Mouse (Mus musculus) intestine, embryonic 16.5 days (tissue): ENCODE data around the gene Foxp1. TPM values are rescaled to one million over a fixed set of nuclear protein-coding genes. Genes with fewer than 3 reads are reported as not detected.

Source experiments
- ATAC-seq: fragments of 200-750 bp; cut with Nextera tagmentation; 2 replicates; pipeline ENCODE4 v1.8.0; 2017; ENCODE audit warnings: moderate TSS enrichment, moderate library complexity
- H3K27ac ChIP-seq: fragments of 300-500 bp; sonication (generic); 2 replicates; pipeline ENCODE4 v1.5.1; 2014; ENCODE audit warnings: mild to moderate bottlenecking, low read length
- H3K27me3 ChIP-seq: fragments of 300-500 bp; sonication (generic); replicated peaks from 2 replicates; pipeline ENCODE4 v1.6.1; 2014; ENCODE audit warnings: low read length, control low read depth, mixed read lengths; ENCODE audit not compliant: control insufficient read depth, insufficient read depth
- H3K36me3 ChIP-seq: fragments of 300-500 bp; sonication (generic); 2 replicates; pipeline ENCODE4 v1.6.1; 2014; ENCODE audit warnings: low read length, control low read depth; ENCODE audit not compliant: control insufficient read depth, insufficient read depth
- H3K4me1 ChIP-seq: fragments of 300-500 bp; sonication (generic); 2 replicates; pipeline ENCODE4 v1.6.1; 2014; ENCODE audit warnings: low read length, control low read depth, mixed read lengths; ENCODE audit not compliant: control insufficient read depth, insufficient read depth
- H3K4me2 ChIP-seq: fragments of 300-500 bp; sonication (generic); 2 replicates; pipeline ENCODE4 v1.6.1; 2014; ENCODE audit warnings: low read depth, low read length, control low read depth
- H3K4me3 ChIP-seq: fragments of 300-500 bp; sonication (generic); 2 replicates; pipeline ENCODE4 v1.5.1; 2014; ENCODE audit warnings: mild to moderate bottlenecking, low read length
- H3K9ac ChIP-seq: fragments of 300-500 bp; sonication (generic); 2 replicates; pipeline ENCODE4 v1.6.1; 2014; ENCODE audit warnings: low read depth, low read length
- H3K9me3 ChIP-seq: fragments of 300-500 bp; sonication (generic); 2 replicates; pipeline ENCODE4 v1.6.1; 2016; ENCODE audit warnings: low read length, control low read depth; ENCODE audit not compliant: control insufficient read depth
- WGBS: fragments of 180-500 bp; shearing (Covaris S2); extraction: QIAGEN DNeasy Blood & Tissue Kit; methylation state at CpG from one replicate; pipeline ENCODE4 v1.1.7; 2014; 5-methylcytosine and 5-hydroxymethylcytosine counted together
- polyA plus RNA-seq: library from polyadenylated mRNA; unstranded; fragments of >200 nt; fragmentation: Nextera tagmentation; extraction: Ambion mirVana; gene quantifications from 2 replicates; pipeline ENCODE4 v1.2.1, GENCODE M21; 2015

The Foxp1 gene
- polyA plus RNA-seq, 1 experiment from 2014 or later, result 74.8 TPM

- Histone ChIP-seq H3K4me3 (no peak overlapping the region), H3K4me2 (no peak overlapping the region), H3K9ac (no peak overlapping the region), H3K36me3 (no peaks in the 10 kb centered on the region), H3K9me3 (no peaks in the 10 kb centered on the region), H3K27ac (no peak overlapping the region), H3K27me3 (no peaks in the 10 kb centered on the region), H3K4me1 (peaks cover 20% of the 10 kb centered on the region)
- no peak for ATAC-seq
- WGBS, result 89% methylated on average over 1 of the region's 1 CpGs
Measured at GRCm38 (mm10) chr6:99277251-99277650, 245.3 kb downstream of the Foxp1 start.

GRCm38 (mm10) chr6:99276297-99276653 lies 246.2 kb downstream of the Foxp1 start:
- no peaks in the 10 kb centered on the region for H3K9me3 ChIP-seq
- peak overlapping the region; percentile 73 for H3K27ac ChIP-seq
- H3K4me3 ChIP-seq, result no peak overlapping the region
- peaks cover 22% of the 10 kb centered on the region for H3K4me1 ChIP-seq
- no peaks in the 10 kb centered on the region for H3K36me3 ChIP-seq
- 39% methylated on average over 7 of the region's 7 CpGs for WGBS
- no peak overlapping the region for H3K9ac ChIP-seq
- H3K27me3 ChIP-seq, result no peaks in the 10 kb centered on the region
- ATAC-seq, result 0 out of 2 replicates have a peak, but pooled peaks have one; percentile 4
- H3K4me2 ChIP-seq, result 0 out of 2 replicates have a peak overlapping the region, but pooled peaks have one; percentile 38

- Histone ChIP-seq H3K9me3 (no peaks in the 10 kb centered on the region), H3K9ac (no peak overlapping the region), H3K27me3 (no peaks in the 10 kb centered on the region), H3K4me3 (peak overlapping the region; percentile 20), H3K4me2 (peak overlapping the region; percentile 38), H3K36me3 (no peaks in the 10 kb centered on the region), H3K27ac (peak overlapping the region; percentile 73), H3K4me1 (peaks cover 28% of the 10 kb centered on the region)
- 20% methylated on average over 21 of the region's 21 CpGs for WGBS
- ATAC-seq, result peak; percentile 77
Measured at GRCm38 (mm10) chr6:99275381-99276296, 246.9 kb downstream of the Foxp1 start.

GRCm38 (mm10) chr6:99274667-99275066 lies 247.9 kb downstream of the Foxp1 start:
- Histone ChIP-seq H3K27me3 (no peaks in the 10 kb centered on the region), H3K9me3 (no peaks in the 10 kb centered on the region), H3K36me3 (no peaks in the 10 kb centered on the region), H3K4me3 (no peak overlapping the region), H3K9ac (no peak overlapping the region; the same call in 1 of the 2 replicates), H3K4me2 (no peak overlapping the region), H3K27ac (peak overlapping the region; percentile 39), H3K4me1 (peaks cover 33% of the 10 kb centered on the region)
- 80% methylated on average over 5 of the region's 5 CpGs for WGBS
- ATAC-seq, result no peak

- H3K4me2 ChIP-seq, result no peak overlapping the region
- H3K9ac ChIP-seq, result no peak overlapping the region; the same call in 1 of the 2 replicates
- H3K4me3 ChIP-seq, result no peak overlapping the region
- no peaks in the 10 kb centered on the region for H3K9me3 ChIP-seq
- 71% methylated on average over 6 of the region's 6 CpGs for WGBS
- no peaks in the 10 kb centered on the region for H3K36me3 ChIP-seq
- peaks cover 33% of the 10 kb centered on the region for H3K4me1 ChIP-seq
- H3K27me3 ChIP-seq, result no peaks in the 10 kb centered on the region
- ATAC-seq, result peak; percentile 24; the same call in 1 of the 2 replicates
- H3K27ac ChIP-seq, result peak overlapping the region; percentile 39
Measured at GRCm38 (mm10) chr6:99274222-99274621, 248.3 kb downstream of the Foxp1 start.

GRCm38 (mm10) chr6:99273177-99273576 lies 249.3 kb downstream of the Foxp1 start:
- WGBS, result 64% methylated on average over 5 of the region's 5 CpGs
- ATAC-seq, result no peak
- H3K9me3 ChIP-seq, result no peaks in the 10 kb centered on the region

GRCm38 (mm10) chr6:99272174-99272573 lies 250.3 kb downstream of the Foxp1 start:
- no peaks in the 10 kb centered on the region for H3K36me3 ChIP-seq
- 63% methylated on average over 3 of the region's 3 CpGs for WGBS
- ATAC-seq, result no peak

More at GRCm38 (mm10) chr6:99273177-99273576, 249.3 kb downstream of the Foxp1 start:
- Histone ChIP-seq H3K4me1 (peaks cover 37% of the 10 kb centered on the region), H3K36me3 (no peaks in the 10 kb centered on the region), H3K4me2 (no peak overlapping the region), H3K4me3 (no peak overlapping the region), H3K27ac (no peak overlapping the region), H3K9ac (no peak overlapping the region), H3K27me3 (no peaks in the 10 kb centered on the region)

GRCm38 (mm10) chr6:99271741-99272140 lies 250.8 kb downstream of the Foxp1 start:
- Histone ChIP-seq H3K4me3 (no peak overlapping the region), H3K36me3 (no peaks in the 10 kb centered on the region), H3K27ac (peak overlapping the region; percentile 54; the same call in 1 of the 2 replicates), H3K9me3 (no peaks in the 10 kb centered on the region), H3K27me3 (no peaks in the 10 kb centered on the region), H3K9ac (no peak overlapping the region), H3K4me2 (no peak overlapping the region), H3K4me1 (peaks cover 33% of the 10 kb centered on the region)
- peak; percentile 48; the same call in 1 of the 2 replicates for ATAC-seq
- WGBS, result 72% methylated on average over 7 of the region's 7 CpGs

More at GRCm38 (mm10) chr6:99272174-99272573, 250.3 kb downstream of the Foxp1 start:
- Histone ChIP-seq H3K27ac (peak overlapping the region; percentile 17; the same call in 1 of the 2 replicates), H3K4me2 (no peak overlapping the region), H3K4me1 (peaks cover 35% of the 10 kb centered on the region), H3K4me3 (no peak overlapping the region), H3K9me3 (no peaks in the 10 kb centered on the region), H3K9ac (no peak overlapping the region), H3K27me3 (no peaks in the 10 kb centered on the region)

GRCm38 (mm10) chr6:99269921-99270320 lies 252.6 kb downstream of the Foxp1 start:
- no peak for ATAC-seq
- no peaks in the 10 kb centered on the region for H3K27me3 ChIP-seq
- H3K36me3 ChIP-seq, result no peaks in the 10 kb centered on the region
- no peaks in the 10 kb centered on the region for H3K9me3 ChIP-seq
- H3K9ac ChIP-seq, result no peak overlapping the region
- peaks cover 38% of the 10 kb centered on the region for H3K4me1 ChIP-seq
- 44% methylated on average over 6 of the region's 6 CpGs for WGBS
- H3K4me3 ChIP-seq, result no peak overlapping the region
- no peak overlapping the region for H3K4me2 ChIP-seq
- H3K27ac ChIP-seq, result no peak overlapping the region
